8 mouse cellular contexts compared by ENCODE assay signal in the genomic region with DNA sequence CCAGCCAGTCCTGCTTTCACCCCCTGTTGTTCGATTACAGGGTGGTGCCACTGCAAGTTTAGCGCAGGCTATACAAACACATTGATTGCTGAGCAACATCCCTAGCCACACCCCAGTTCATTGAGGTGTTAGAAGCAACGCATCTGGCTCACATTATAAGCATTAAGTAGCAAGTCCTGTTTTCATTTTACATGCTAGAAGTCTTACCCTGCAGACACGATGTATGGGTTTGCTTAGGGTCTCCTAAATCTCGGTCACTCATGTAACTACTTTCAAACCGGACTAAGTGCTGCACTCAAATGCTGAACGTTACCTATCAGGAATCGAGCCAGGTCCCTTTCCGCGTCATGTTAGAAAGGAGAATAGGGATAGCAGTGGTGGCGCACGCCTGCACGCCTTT. TPM values are rescaled to one million over a fixed set of nuclear protein-coding genes. Genes with fewer than 3 reads are reported as not detected.
A peak's percentile ranks its signal among the peaks of the same experiment; 100 is the strongest.
DNase-seq lines count a peak whose midpoint lies in the region; ATAC-seq lines count a peak whose summit lies in the region.

No protein-coding gene starts in this region.

- H3K27me3 ChIP-seq in heart, embryonic 13.5 days (replicated peaks), result no peaks in the 10 kb centered on the region
- H3K27me3 ChIP-seq in heart, embryonic 16.5 days (ENCODE audit: control insufficient read depth, insufficient read depth, low read length), result no peaks in the 10 kb centered on the region
- no peaks in the 10 kb centered on the region for H3K27me3 ChIP-seq in liver, embryonic 15.5 days

- peak overlapping the region; percentile 68 for H3K4me3 ChIP-seq in heart, embryonic 13.5 days
- H3K4me3 ChIP-seq in heart, embryonic 16.5 days (ENCODE audit: low read length), result peak overlapping the region; percentile 44
- peak overlapping the region; percentile 81 for H3K4me3 ChIP-seq in liver, embryonic 15.5 days (replicated peaks)

- ATAC-seq in heart, embryonic 13.5 days (ENCODE audit: extremely low read depth, insufficient number of reproducible peaks, low FRiP score, low TSS enrichment), result no peak
- no peak for ATAC-seq in heart, embryonic 16.5 days (replicated peaks; ENCODE audit: extremely low read depth, insufficient read depth, low FRiP score)
- ATAC-seq in liver, embryonic 15.5 days (ENCODE audit: insufficient read depth), result no peak

- peak overlapping the region; percentile 78 for H3K9ac ChIP-seq in heart, embryonic 13.5 days
- H3K9ac ChIP-seq in heart, embryonic 16.5 days (ENCODE audit: low read length), result peak overlapping the region; percentile 66
- peak overlapping the region; percentile 45 for H3K9ac ChIP-seq in liver, embryonic 15.5 days

- peak overlapping the region; percentile 91 for H3K4me2 ChIP-seq in heart, embryonic 13.5 days
- peak overlapping the region; percentile 69 for H3K4me2 ChIP-seq in heart, embryonic 16.5 days (ENCODE audit: low read depth, low read length)
- peak overlapping the region; percentile 84 for H3K4me2 ChIP-seq in liver, embryonic 15.5 days

- peaks cover 11% of the 10 kb centered on the region for H3K4me1 ChIP-seq in heart, embryonic 13.5 days
- peaks cover 11% of the 10 kb centered on the region for H3K4me1 ChIP-seq in heart, embryonic 16.5 days (ENCODE audit: control insufficient read depth, insufficient read depth, low read length)
- H3K4me1 ChIP-seq in liver, embryonic 15.5 days (replicated peaks), result peaks cover 18% of the 10 kb centered on the region

- DNase-seq in heart, postnatal 25 days (ENCODE audit: low spot score), result no peak
- DNase-seq in MN1 (ENCODE audit: low spot score), result peak; percentile 13
- no peak for DNase-seq in right cerebral cortex, postnatal 4 days
- no peak for DNase-seq in left cerebral cortex, adult 11 months (ENCODE audit: low spot score)
- no peak for DNase-seq in ovary, postnatal 14 days (ENCODE audit: low spot score)

- H3K27ac ChIP-seq in heart, embryonic 13.5 days (replicated peaks), result no peak overlapping the region
- no peak overlapping the region for H3K27ac ChIP-seq in heart, embryonic 16.5 days (ENCODE audit: low read length)
- H3K27ac ChIP-seq in liver, embryonic 15.5 days (replicated peaks), result no peak overlapping the region

- WGBS in heart, embryonic 13.5 days, result 24% methylated on average over 13 of the region's 13 CpGs
- WGBS in heart, embryonic 16.5 days, result 18% methylated on average over 13 of the region's 13 CpGs
- 12% methylated on average over 13 of the region's 13 CpGs for WGBS in liver, embryonic 15.5 days (ENCODE audit: insufficient replicate concordance)

- H3K36me3 ChIP-seq in heart, embryonic 13.5 days, result no peaks in the 10 kb centered on the region
- no peaks in the 10 kb centered on the region for H3K36me3 ChIP-seq in heart, embryonic 16.5 days (ENCODE audit: control insufficient read depth, insufficient read depth)
- H3K36me3 ChIP-seq in liver, embryonic 15.5 days (replicated peaks), result no peaks in the 10 kb centered on the region

- no peaks in the 10 kb centered on the region for H3K9me3 ChIP-seq in heart, embryonic 13.5 days
- no peaks in the 10 kb centered on the region for H3K9me3 ChIP-seq in heart, embryonic 16.5 days (replicated peaks; ENCODE audit: control insufficient read depth, low read length)
- H3K9me3 ChIP-seq in liver, embryonic 15.5 days (replicated peaks), result no peaks in the 10 kb centered on the region

- intact Hi-C loops in heart, postnatal 25 days (cut with DNase I), result loop anchor here (2.0 to 5.0 kb wide), 3 partner anchors 45 to 198 kb away; partner anchors contain the start of genes Neil1 and Ptpn9

RNA-seq across cellular contexts. Expression of gene Snupn, which starts 0.9 kb away (rescaled TPM):
- 17.4 and 17.8 TPM in 2 replicates for polyA plus RNA-seq in heart, embryonic 13.5 days (2015; fragmentation: Nextera tagmentation; extraction: Ambion mirVana)
- 10 to 100 TPM in 1 of 2 experiments, 1 to 10 TPM in 1; 9.9 to 10.1 TPM for total RNA-seq in heart, postnatal 25 days (2021)
- polyA plus RNA-seq in heart, embryonic 16.5 days (2015; fragmentation: Nextera tagmentation; extraction: Ambion mirVana), result 17.8 and 18.9 TPM in 2 replicates
- 8.3 and 8.4 TPM in 2 replicates for polyA plus RNA-seq in liver, embryonic 15.5 days (2015; fragmentation: Nextera tagmentation; extraction: Ambion mirVana)

RNA-seq across cellular contexts. Expression of gene Imp3, which starts 12.5 kb away (rescaled TPM):
- 61.8 and 63.2 TPM in 2 replicates for polyA plus RNA-seq in heart, embryonic 13.5 days (2015; fragmentation: Nextera tagmentation; extraction: Ambion mirVana)
- total RNA-seq in heart, postnatal 25 days (2021), result 10 to 100 TPM; 53.2 to 54.8 TPM
- polyA plus RNA-seq in heart, embryonic 16.5 days (2015; fragmentation: Nextera tagmentation; extraction: Ambion mirVana), result 64.6 and 68.7 TPM in 2 replicates
- polyA plus RNA-seq in liver, embryonic 15.5 days (2015; fragmentation: Nextera tagmentation; extraction: Ambion mirVana), result 40.3 and 42.6 TPM in 2 replicates

RNA-seq across cellular contexts. Expression of gene Snx33, which starts 21.6 kb away (rescaled TPM):
- 6.6 TPM in 2 replicates for polyA plus RNA-seq in heart, embryonic 13.5 days (2015; fragmentation: Nextera tagmentation; extraction: Ambion mirVana)
- 10 to 100 TPM in 1 of 2 experiments, 1 to 10 TPM in 1; 8.9 to 12.5 TPM for total RNA-seq in heart, postnatal 25 days (2021)
- 7.5 and 8.2 TPM in 2 replicates for polyA plus RNA-seq in heart, embryonic 16.5 days (2015; fragmentation: Nextera tagmentation; extraction: Ambion mirVana)
- 1.3 and 1.6 TPM in 2 replicates for polyA plus RNA-seq in liver, embryonic 15.5 days (2015; fragmentation: Nextera tagmentation; extraction: Ambion mirVana)

RNA-seq across cellular contexts. Expression of gene Ptpn9, which starts 45.0 kb away (rescaled TPM):
- polyA plus RNA-seq in heart, embryonic 13.5 days (2015; fragmentation: Nextera tagmentation; extraction: Ambion mirVana), result 13.8 and 14.8 TPM in 2 replicates
- 10 to 100 TPM; 10.0 to 10.7 TPM for total RNA-seq in heart, postnatal 25 days (2021)
- 12.7 and 14.5 TPM in 2 replicates for polyA plus RNA-seq in heart, embryonic 16.5 days (2015; fragmentation: Nextera tagmentation; extraction: Ambion mirVana)
- polyA plus RNA-seq in liver, embryonic 15.5 days (2015; fragmentation: Nextera tagmentation; extraction: Ambion mirVana), result 3.1 and 3.5 TPM in 2 replicates
